Mouse (Mus musculus): ENCODE measurements around the gene Prrt2.

Prrt2 gene

DNA sequence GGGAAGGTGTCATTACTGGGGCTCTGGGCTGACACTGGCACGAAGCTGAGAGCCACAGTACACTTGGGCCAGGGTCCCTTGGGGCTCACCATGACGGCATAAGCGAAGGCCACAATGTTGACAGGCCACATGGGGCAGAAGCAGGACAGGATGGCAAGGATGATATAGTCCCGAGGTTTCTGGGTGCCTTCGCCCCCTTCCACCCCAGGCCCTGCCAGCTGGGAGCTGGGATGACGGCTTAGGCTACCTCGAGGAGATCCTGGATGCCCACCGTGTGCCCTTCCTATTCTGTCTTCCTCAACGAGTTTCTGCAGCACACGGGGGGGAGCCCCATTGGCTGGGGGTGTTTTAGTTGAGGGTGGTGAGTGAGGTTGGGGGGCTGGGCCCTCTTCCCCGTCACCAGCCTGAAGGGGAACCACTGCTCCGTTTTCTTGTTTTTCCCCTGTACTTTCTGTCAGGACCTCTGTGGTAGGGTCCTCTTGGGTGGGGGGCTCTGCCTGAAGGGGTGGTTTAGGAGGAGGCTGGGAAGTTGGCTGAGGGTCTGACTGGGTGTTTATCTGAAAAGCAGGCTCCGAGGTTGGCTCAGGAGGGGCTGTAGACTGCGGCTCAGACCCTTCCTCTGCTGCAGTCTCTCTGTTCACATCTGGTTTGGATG lies 1.6 kb downstream of the Prrt2 start:
- no peak for DNase-seq

DNA sequence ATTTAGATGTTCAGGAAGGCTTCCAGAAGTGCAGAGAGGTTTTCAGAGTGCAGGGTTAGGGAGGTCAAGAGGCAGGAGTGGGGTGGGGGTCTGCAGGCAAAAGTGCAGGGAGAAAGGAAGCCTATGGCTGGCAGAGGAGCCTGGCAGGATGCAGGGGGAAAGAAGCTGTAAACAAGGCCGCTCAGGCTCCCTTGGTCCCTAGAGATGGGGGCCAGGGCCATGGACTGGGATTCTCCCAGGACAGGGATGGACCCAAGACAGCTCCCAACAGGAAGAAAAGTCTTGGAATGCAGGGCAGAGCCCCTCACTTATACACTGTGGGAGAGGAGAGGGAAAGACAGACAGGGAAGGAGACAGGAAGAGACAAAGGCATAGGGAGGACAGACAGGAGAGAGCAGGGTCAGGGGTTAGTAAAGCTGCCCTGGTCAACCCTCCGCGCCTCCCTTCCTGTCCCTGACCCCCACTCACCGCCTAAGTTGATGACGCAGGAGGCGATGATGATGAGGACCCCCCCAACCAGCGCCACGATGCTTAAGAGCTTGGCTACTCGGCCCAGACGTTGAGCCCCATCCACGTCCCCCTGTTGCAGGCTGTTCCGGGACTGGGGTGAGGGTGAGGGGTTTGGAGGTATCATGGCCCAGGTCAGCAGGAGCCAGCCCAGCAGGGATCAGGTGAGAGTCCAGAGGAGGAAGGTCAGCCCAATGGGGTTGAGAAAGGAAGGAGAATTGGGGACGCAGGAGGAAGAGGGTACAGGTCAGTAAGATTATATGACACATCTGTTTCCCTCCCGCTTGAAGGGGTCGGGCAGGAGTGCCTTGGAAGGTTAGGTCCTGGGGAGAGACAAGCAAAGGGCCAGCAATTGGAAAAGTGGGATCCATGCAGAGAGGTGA lies 2.4 kb downstream of the Prrt2 start:
- DNase-seq: no peak

DNA sequence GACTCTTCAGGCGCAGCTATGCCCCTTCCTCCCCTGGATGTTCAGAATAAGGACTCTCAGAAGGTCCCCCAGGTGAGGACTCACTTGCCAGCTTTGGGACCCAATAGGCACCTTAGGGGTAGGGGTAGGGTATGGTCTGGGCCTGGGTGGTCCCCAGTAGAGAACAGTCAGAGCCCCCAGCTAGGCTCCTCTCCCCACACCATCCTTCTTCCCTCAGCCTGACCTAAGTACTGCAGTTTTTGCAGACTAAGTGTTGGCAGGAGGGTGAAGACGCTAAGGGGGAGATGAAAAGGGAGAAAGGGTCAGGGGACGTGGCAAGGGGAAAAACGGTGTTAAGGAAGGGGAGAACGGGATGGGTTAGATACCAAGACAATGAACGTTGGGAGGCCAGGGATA lies 3.1 kb downstream of the Prrt2 start:
- DNase-seq: no peak

GRCm38 (mm10) chr7:127016971-127017949 lies 3.8 kb downstream of the Prrt2 start, which contains the start of gene Pagr1a:
Gene Pagr1a, minus strand, starts transcription at chr7:127017352.
- DNase-seq: peak; percentile 98

- no peak for DNase-seq
These were observed 4.5 kb downstream of the Prrt2 start for GRCm38 (mm10) chr7:127016486-127016938.

DNA sequence TGATC lies 4.7 kb downstream of the Prrt2 start, which contains the start of gene Pagr1b:
Gene Pagr1b, minus strand, starts transcription at position 4 of the 5 bp plus-strand sequence.
- DNase-seq: no peak

DNA sequence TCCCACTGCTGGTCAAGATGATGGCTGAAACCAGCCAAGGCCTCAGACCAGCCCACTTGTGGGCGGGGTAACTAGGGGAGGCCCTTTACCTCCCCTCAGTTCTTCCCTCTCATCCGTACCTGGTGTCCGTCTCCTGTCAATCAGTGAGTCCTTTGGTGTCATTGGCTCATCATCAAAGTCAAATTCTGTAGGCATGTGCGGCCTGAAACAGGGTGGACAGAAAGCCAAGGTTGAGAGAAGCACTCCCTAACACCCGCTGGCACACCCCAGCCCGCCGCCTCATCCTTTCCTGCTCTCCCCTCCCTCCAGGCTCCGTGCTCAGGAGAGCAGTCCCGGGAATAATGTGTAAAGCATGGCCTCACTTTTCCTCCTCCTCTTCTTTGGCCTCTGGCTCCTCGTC lies 4.9 kb downstream of the Prrt2 start:
- DNase-seq: peak; percentile 83

DNA sequence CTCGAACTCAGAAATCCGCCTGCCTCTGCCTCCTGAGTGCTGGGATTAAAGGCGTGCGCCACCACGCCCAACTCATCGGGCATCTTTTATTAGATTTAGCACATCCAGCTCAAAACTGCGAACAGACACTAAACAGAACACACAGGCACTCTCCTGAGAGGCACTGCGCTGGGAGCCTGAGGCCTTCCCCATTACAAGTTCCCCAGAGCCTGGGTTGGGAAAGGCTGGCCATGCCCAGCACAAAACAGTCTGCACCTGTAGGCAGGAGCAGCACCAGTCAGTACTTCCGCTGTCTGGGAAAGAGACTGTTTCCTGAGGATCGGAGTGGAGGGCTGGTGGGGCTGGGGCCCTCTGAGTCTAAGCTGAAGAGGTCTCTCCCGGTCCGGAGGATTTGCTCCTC lies 6.0 kb downstream of the Prrt2 start:
- no peak for DNase-seq

GRCm38 (mm10) chr7:127014320-127014719 lies 6.7 kb downstream of the Prrt2 start, which contains the start of gene Mvp:
Gene Mvp, minus strand, starts transcription at chr7:127014621.
- DNase-seq: peak; percentile 84

DNA sequence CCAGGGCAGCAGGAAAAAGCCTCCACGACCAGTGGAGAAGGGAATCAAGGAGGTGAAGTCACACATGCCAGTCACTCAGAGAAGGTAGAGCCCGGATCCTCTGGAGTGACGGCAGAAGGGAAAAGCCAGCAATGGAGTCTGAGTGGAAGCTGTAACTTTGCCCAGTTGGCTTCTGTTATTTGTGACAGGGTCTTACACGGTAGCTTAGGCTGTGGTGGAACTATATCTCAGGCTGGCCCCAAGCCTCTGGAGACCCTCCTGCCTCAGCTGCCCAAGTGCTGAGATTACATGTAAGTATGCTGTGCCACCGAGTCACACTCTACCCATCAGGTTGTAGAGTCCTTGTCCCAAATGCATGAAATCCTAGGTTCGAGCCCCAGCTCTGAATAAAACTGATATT lies 7.6 kb downstream of the Prrt2 start:
- no peak for DNase-seq

GRCm38 (mm10) chr7:127012845-127013244 lies 8.2 kb downstream of the Prrt2 start:
- no peak for DNase-seq

GRCm38 (mm10) chr7:127012374-127012773 lies 8.6 kb downstream of the Prrt2 start:
- DNase-seq: no peak

GRCm38 (mm10) chr7:127011717-127012116 lies 9.3 kb downstream of the Prrt2 start:
- no peak for DNase-seq

- DNase-seq: no peak
These were observed 10.0 kb downstream of the Prrt2 start for GRCm38 (mm10) chr7:127011051-127011450.

DNA sequence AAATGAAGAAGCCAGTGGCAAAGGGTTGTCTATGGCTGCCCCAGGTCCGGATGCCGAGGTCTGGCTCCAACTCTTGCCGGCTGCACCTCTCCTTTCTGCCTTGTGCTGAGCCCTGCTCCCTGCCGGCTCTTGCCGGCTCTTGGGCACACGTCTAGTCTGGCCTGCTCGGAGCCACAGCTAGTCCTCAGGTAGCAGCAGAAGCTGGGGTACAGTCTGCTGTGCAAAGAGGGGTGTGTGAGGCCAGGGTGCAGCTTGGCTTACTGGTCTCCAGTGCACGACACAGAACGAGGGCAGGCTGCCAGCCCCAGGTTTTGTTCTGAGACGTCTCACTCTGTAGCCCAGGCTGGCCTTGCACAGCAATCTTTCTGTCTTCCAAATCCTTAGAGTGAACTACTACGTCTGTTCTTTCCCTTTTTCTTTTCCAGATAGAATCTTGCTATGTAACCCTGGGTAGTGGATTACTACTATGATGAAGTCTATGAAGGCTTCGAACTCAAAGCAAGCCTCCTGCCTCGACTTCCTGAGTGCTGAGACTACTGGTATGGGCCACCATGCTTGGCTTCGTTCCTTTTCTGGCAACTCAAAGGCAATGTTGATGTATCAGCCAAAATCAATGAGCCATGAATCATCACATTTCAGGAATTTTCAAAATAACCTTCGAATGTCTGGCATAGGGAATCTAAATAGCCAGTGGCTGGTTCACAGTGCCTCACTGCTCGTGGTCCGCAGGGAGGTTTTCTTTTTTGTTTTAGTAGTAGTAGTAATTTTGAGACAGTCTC lies 11.5 kb downstream of the Prrt2 start:
- DNase-seq: no peak

GRCm38 (mm10) chr7:127008239-127009019 lies 12.6 kb downstream of the Prrt2 start:
- peak; percentile 60 for DNase-seq

GRCm38 (mm10) chr7:127007313-127008024 lies 13.5 kb downstream of the Prrt2 start:
- no peak for DNase-seq

DNA sequence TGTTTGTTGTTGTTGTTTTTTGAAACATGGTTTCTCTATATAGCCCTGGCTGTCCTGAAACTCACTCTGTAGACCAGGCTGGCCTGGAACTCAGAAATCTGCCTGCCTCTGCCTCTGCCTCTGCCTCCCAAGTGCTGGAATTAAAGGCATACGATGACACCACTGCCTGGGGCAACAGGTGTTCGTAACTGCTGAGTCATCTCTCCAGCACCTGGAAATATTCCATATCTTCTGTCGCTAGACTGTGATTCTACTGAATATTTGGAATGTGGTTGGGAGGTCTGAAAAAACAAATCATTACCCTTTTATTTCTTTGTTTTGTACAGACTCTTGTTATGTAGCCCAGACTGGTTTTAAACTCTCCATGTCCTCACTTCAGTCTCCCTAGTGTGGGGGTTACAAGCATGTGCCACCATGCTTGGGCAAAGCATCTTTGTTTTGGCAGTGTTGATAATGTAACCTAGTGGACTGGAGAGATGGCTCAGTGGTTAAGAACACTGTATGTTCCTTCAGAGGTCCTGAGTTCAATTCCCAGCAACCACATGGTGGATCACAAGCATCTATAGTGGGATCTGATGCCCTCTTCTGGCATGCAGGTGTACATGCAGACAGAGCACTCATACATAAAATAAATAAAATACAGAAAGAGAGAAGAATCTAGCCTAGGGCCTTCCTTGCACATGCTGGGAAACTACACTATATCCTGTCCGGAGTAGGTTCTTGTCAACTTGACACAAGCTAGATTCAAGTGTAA lies 16.7 kb downstream of the Prrt2 start:
- DNase-seq: no peak

GRCm38 (mm10) chr7:127003620-127004019 lies 17.4 kb downstream of the Prrt2 start:
- DNase-seq: no peak

DNA sequence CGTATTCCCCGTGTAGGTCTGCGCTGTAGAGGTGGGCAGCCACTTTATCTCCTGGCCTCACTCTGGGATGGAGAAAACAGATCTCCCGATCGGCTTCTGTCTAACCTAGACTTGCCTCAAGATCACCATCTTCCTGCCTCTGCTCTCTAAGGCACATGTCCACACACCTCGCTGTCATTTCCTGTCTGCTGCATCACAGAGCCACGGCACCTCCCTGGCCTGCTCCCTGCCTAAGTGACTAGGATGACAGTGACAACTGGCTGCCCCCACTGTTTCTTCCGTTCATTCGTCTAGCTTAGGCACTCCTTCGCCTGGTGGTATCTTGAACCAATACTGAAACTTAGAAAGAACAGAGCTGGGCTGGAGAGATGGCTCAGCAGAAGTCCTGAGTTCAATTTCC lies 21.4 kb downstream of the Prrt2 start:
- DNase-seq: no peak

All from kidney, adult 11 months (tissue).